Mouse (Mus musculus) retina, embryonic 14.5 days (tissue): Measurements from ENCODE around the gene Rassf1.

Experiments
- DNase-seq: peaks from one replicate; pipeline ENCODE4 v3.0.0-alpha.2; 2015; ENCODE audit warnings: low spot score

Gene Rassf1

GRCm38 (mm10) chr9:107606591-107606990 lies 55.2 kb downstream of the Rassf1 start:
- no peak for DNase-seq

- DNase-seq, result no peak
Observed at GRCm38 (mm10) chr9:107607036-107607435, 55.7 kb downstream of the Rassf1 start.

DNA sequence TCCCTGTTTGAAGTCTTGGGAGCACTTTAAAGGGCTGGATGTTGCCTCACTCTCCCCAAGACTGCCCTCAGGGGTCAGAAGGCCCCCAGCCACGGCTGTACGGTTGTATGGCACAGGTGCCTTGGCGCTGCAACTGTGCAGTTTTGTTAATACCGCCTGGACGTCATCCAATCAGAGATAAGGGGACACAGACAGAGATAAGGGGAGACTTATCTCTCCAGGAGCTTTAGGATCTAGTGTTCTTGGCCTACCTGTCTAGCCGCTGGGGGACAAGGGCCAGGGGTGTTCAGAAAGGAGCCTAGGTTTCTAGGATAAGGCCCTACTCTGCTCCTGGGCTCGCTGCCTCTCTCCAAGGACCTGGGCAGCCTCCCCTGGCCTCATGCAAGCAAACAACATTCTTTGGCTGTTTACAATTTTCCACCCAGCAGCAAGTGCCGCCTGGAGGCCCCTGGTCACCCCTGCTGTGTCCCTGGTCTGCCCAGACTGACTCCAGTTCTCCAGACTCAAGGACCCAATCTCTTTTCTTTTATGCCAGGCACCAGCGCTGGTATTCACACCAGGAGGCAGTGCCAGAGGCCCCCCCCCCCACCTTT lies 56.4 kb downstream of the Rassf1 start:
- DNase-seq, result no peak

DNA sequence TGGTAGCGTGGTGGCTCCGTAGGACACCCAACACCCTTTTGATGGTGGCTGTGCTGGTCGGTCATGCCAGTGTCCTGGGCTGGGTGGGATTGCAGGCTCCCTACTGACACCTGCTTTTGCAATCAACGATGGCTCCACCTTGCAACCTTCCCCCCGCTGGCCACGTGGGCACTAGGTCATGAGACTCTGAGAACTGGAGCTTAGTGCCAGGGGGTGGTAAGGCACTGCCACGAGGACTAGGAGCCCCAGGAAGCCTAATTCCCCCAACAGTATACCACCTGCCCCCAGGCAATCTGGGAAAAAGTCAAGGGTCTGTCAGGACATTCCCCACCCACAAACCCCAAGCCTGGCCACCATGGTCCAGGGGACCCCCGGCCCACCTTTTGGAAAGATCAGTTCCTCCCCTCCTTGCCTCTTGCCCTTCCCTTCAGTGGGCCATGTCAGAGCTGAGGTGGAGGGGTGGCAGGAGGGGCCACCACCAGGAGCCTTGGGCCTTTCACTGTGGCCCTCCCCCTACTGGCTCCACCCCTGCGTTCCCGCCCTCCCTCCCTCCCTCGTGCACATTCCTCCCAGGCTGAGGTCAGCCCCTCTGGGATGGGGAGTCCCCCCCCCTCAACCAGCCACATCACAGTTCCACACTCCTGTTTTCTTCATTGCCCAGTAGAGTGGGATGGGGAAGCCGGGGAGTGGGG lies 57.5 kb downstream of the Rassf1 start, which contains the start of gene Sema3b:
TSS of gene Sema3b (minus strand) at position 489 of the 692 bp plus-strand sequence.
- DNase-seq, result no peak

DNA sequence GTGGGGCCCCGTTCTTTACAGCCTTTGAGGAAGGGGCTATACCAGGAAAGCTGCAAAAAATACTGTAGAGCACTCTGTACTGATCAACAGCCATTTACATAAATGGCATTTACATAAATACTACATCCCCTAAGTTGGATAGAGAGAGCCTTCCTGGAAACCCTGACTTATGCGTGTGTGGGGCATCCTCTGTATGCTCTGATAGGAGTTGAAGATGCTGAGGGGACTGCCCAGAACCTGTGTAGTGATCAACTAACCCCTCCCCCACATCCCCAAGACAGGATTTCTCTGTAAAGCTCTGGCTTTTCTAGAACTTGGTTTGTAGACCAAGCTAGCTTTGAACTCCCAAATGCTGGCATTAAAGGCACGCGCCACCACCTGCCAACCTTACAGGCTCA lies 58.1 kb downstream of the Rassf1 start:
- DNase-seq, result no peak

- no peak for DNase-seq
Observed at GRCm38 (mm10) chr9:107611456-107612190, 60.3 kb downstream of the Rassf1 start.
